Mouse (Mus musculus) liver, adult 2 months (tissue): Measurements from ENCODE around the gene Il17rd. TPM values are rescaled to one million over a fixed set of nuclear protein-coding genes. Genes with fewer than 3 reads are reported as not detected.

Experiments used
- DNase-seq: peaks from one replicate; pipeline ENCODE4 v3.0.0-alpha.2; 2011; ENCODE audit warnings: low read depth, low spot score; ENCODE audit errors: extremely low read depth
- H3K27ac ChIP-seq: fragments of 200-500 bp; replicated peaks from 2 replicates; pipeline ENCODE4 v1.5.1; 2012; ENCODE audit warnings: low read depth, mild to moderate bottlenecking, control low read depth, inconsistent platforms, low read length; ENCODE audit not compliant: insufficient read depth
- H3K27me3 ChIP-seq: fragments of 200-500 bp; 2 replicates; pipeline ENCODE4 v1.6.1; 2012; ENCODE audit warnings: mild to moderate bottlenecking, moderate library complexity, low read length, inconsistent platforms; ENCODE audit not compliant: control insufficient read depth, insufficient read depth
- H3K36me3 ChIP-seq: fragments of 200-500 bp; 2 replicates; pipeline ENCODE4 v1.6.1; 2012; ENCODE audit warnings: low read length, inconsistent platforms; ENCODE audit not compliant: control insufficient read depth, insufficient read depth
- H3K4me1 ChIP-seq: fragments of 200-500 bp; 2 replicates; pipeline ENCODE4 v1.6.1; 2011; ENCODE audit warnings: low read length; ENCODE audit not compliant: control insufficient read depth, insufficient read depth
- H3K4me3 ChIP-seq: fragments of 200-500 bp; 2 replicates; pipeline ENCODE4 v1.5.1; 2011; ENCODE audit warnings: low read depth, mild to moderate bottlenecking, control low read depth, low read length, moderate library complexity; ENCODE audit not compliant: insufficient read depth
- H3K79me2 ChIP-seq: fragments of 200-500 bp; 2 replicates; pipeline ENCODE4 v1.6.1; 2012; ENCODE audit warnings: inconsistent platforms, mild to moderate bottlenecking, low read length, moderate library complexity; ENCODE audit not compliant: control insufficient read depth, insufficient read depth
- H3K9ac ChIP-seq: fragments of 200-500 bp; 2 replicates; pipeline ENCODE4 v1.6.1; 2012; ENCODE audit warnings: low read depth, mild to moderate bottlenecking, control low read depth, inconsistent platforms, low read length
- CTCF ChIP-seq: fragments of 200-500 bp; IDR thresholded peaks from 2 replicates; pipeline ENCODE4 v1.5.1; 2011; ENCODE audit warnings: low read depth, low read length, control low read depth
- POLR2A ChIP-seq: fragments of 200-500 bp; IDR thresholded peaks from 2 replicates; pipeline ENCODE4 v1.6.1; 2011; ENCODE audit warnings: low read length, control low read depth; ENCODE audit not compliant: insufficient read depth; ENCODE audit errors: extremely low read depth
- WGBS: fragments of 180-500 bp; shearing (Covaris S2); methylation state at CpG from one replicate; pipeline ENCODE4 v1.1.7; 2018; 5-methylcytosine and 5-hydroxymethylcytosine counted together
- polyA plus RNA-seq: library from polyadenylated mRNA; depleted of rRNA; stranded (reverse); fragments of >200 nt; gene quantifications from 2 replicates; pipeline ENCODE4 v1.2.3, GENCODE M21; 2012
- total RNA-seq: library from RNA; depleted of rRNA; stranded (reverse); fragments of >200 nt; gene quantifications from 2 replicates; pipeline ENCODE4 v1.2.3, GENCODE M21; 2014

Il17rd gene
- total and polyA plus RNA-seq, 2 experiments = 0.16 to 0.55 TPM

- Histone ChIP-seq H3K4me1 (no peaks in the 10 kb centered on the region), H3K79me2 (no peaks in the 10 kb centered on the region), H3K36me3 (no peaks in the 10 kb centered on the region), H3K9ac (no peak overlapping the region), H3K27ac (no peak overlapping the region), H3K4me3 (no peak overlapping the region), H3K27me3 (no peaks in the 10 kb centered on the region)
- no peak for DNase-seq
- TF ChIP-seq POLR2A (no peak), CTCF (no peak)
- WGBS = 83% methylated on average over 5 of the region's 5 CpGs
These were observed 43.0 kb downstream of the Il17rd start for GRCm38 (mm10) chr14:27081536-27082275.

- Histone ChIP-seq H3K36me3 (no peaks in the 10 kb centered on the region), H3K4me3 (no peak overlapping the region), H3K79me2 (no peaks in the 10 kb centered on the region), H3K4me1 (no peaks in the 10 kb centered on the region), H3K27me3 (no peaks in the 10 kb centered on the region), H3K9ac (no peak overlapping the region), H3K27ac (no peak overlapping the region)
- DNase-seq = no peak
- TF ChIP-seq POLR2A (no peak), CTCF (no peak)
- WGBS = 79% methylated on average over 5 of the region's 5 CpGs
These were observed 46.7 kb downstream of the Il17rd start for GRCm38 (mm10) chr14:27085471-27085870.

GRCm38 (mm10) chr14:27085999-27086398 is 47.3 kb downstream of the Il17rd start:
- H3K27me3 ChIP-seq = no peaks in the 10 kb centered on the region
- no peaks in the 10 kb centered on the region for H3K4me1 ChIP-seq
- H3K27ac ChIP-seq = no peak overlapping the region
- no peak for TF ChIP-seq POLR2A
- no peak for TF ChIP-seq CTCF
- H3K9ac ChIP-seq = no peak overlapping the region
- no peaks in the 10 kb centered on the region for H3K36me3 ChIP-seq
- no peak overlapping the region for H3K4me3 ChIP-seq
- no peak for DNase-seq
- WGBS = 93% methylated on average over 4 of the region's 4 CpGs
- H3K79me2 ChIP-seq = no peaks in the 10 kb centered on the region

- Histone ChIP-seq H3K79me2 (no peaks in the 10 kb centered on the region), H3K27me3 (no peaks in the 10 kb centered on the region), H3K36me3 (no peaks in the 10 kb centered on the region), H3K27ac (no peak overlapping the region), H3K4me3 (no peak overlapping the region), H3K4me1 (no peaks in the 10 kb centered on the region), H3K9ac (no peak overlapping the region)
- 86% methylated on average over 5 of the region's 5 CpGs for WGBS
- DNase-seq = no peak
- no peak for TF ChIP-seq POLR2A
These were observed 55.5 kb downstream of the Il17rd start for GRCm38 (mm10) chr14:27094247-27094646.

GRCm38 (mm10) chr14:27096133-27096532 is 57.4 kb downstream of the Il17rd start:
- no peak for DNase-seq
- Histone ChIP-seq H3K36me3 (no peaks in the 10 kb centered on the region), H3K4me3 (no peak overlapping the region), H3K27ac (no peak overlapping the region), H3K27me3 (no peaks in the 10 kb centered on the region), H3K4me1 (0 out of 2 replicates have a peak, but pooled peaks cover under 1% of the 10 kb centered on the region), H3K9ac (no peak overlapping the region), H3K79me2 (no peaks in the 10 kb centered on the region)
- TF ChIP-seq POLR2A = no peak
- TF ChIP-seq CTCF = no peak
- 76% methylated on average over 9 of the region's 9 CpGs for WGBS

- Histone ChIP-seq H3K4me1 (peaks cover 6% of the 10 kb centered on the region; the same call in 1 of the 2 replicates), H3K27me3 (no peaks in the 10 kb centered on the region), H3K9ac (no peak overlapping the region), H3K79me2 (no peaks in the 10 kb centered on the region), H3K36me3 (no peaks in the 10 kb centered on the region), H3K27ac (no peak overlapping the region), H3K4me3 (no peak overlapping the region)
- DNase-seq = peak; percentile 62
- TF ChIP-seq POLR2A = no peak
- peak; percentile 48 for TF ChIP-seq CTCF
- 16% methylated on average over 3 of the region's 3 CpGs for WGBS
These were observed 58.0 kb downstream of the Il17rd start for GRCm38 (mm10) chr14:27096779-27097178.
